Comparison of ENCODE assay signal across 22 mouse cellular contexts in the genomic region with DNA sequence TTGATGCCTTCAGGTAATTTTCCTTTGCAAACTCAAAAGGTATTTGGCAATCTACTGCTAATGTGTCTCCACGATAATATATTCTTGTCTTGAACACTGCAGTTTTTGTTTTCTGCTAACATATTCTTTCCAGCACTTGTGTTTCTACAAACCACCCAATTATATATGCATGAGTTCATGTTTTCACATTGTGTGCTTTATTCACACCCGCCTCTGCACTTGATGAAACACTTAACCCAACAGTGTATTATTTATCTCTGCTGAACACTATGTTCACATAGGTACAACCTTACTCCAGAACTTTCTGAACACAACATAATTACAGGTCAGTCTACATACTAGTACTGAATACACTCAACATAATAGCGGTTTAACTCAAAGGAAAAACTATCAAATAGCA.
A peak's percentile ranks its signal among the peaks of the same experiment; 100 is the strongest.
DNase-seq lines count a peak whose midpoint lies in the region; ATAC-seq lines count a peak whose summit lies in the region.
"Had no signal": no experiment of that assay in that cellular context is flagged by ENCODE, and none has a peak within 500 bp of the region (broad histone marks: within the 10 kb centered on the region; RNA-seq: fewer than 3 reads in every experiment).

No protein-coding gene starts in this region.

- H3K9ac ChIP-seq in forebrain, embryonic 11.5 days (ENCODE audit: low read length), result no peak overlapping the region
- no peak overlapping the region for H3K9ac ChIP-seq in neural tube, embryonic 11.5 days (ENCODE audit: low read length)
- no peak overlapping the region for H3K9ac ChIP-seq in neural tube, embryonic 15.5 days (replicated peaks)
- H3K9ac ChIP-seq in forebrain, embryonic 15.5 days (replicated peaks), result no peak overlapping the region
- H3K9ac ChIP-seq: heart, embryonic 12.5 days; heart, embryonic 15.5 days; hindbrain, embryonic 15.5 days had no signal

- H3K27ac ChIP-seq in forebrain, embryonic 11.5 days (ENCODE audit: low read depth, low read length), result no peak overlapping the region
- H3K27ac ChIP-seq in forebrain, embryonic 10.5 days, result no peak overlapping the region
- H3K27ac ChIP-seq in neural tube, embryonic 11.5 days (ENCODE audit: low read depth, low read length), result no peak overlapping the region
- no peak overlapping the region for H3K27ac ChIP-seq in neural tube, embryonic 15.5 days (replicated peaks)
- H3K27ac ChIP-seq in forebrain, embryonic 15.5 days (replicated peaks), result no peak overlapping the region
- H3K27ac ChIP-seq: heart, embryonic 15.5 days; hindbrain, embryonic 10.5 days; hindbrain, embryonic 15.5 days had no signal

- peak; percentile 70 for ATAC-seq in forebrain, embryonic 11.5 days (replicated peaks; ENCODE audit: low FRiP score)
- peak; percentile 47; the same call in 1 of the 2 replicates for ATAC-seq in neural tube, embryonic 11.5 days (ENCODE audit: insufficient read depth, low FRiP score, low TSS enrichment)
- ATAC-seq in neural tube, embryonic 15.5 days (ENCODE audit: low FRiP score), result no peak
- peak; percentile 55; the same call in 1 of the 2 replicates for ATAC-seq in forebrain, embryonic 15.5 days (replicated peaks)
- ATAC-seq: activated CD4-positive, CD25-positive, alpha-beta regulatory T cell, adult 4 months; intestine, postnatal 0 days had no signal

- no peaks in the 10 kb centered on the region for H3K9me3 ChIP-seq in forebrain, embryonic 11.5 days (ENCODE audit: control insufficient read depth, low read length)
- no peaks in the 10 kb centered on the region for H3K9me3 ChIP-seq in forebrain, embryonic 10.5 days
- H3K9me3 ChIP-seq in neural tube, embryonic 11.5 days (ENCODE audit: control insufficient read depth, low read length), result no peaks in the 10 kb centered on the region
- H3K9me3 ChIP-seq in neural tube, embryonic 15.5 days (replicated peaks), result no peaks in the 10 kb centered on the region
- H3K9me3 ChIP-seq in forebrain, embryonic 15.5 days, result no peaks in the 10 kb centered on the region
- H3K9me3 ChIP-seq: heart, embryonic 12.5 days; heart, embryonic 15.5 days; hindbrain, embryonic 10.5 days; hindbrain, embryonic 15.5 days had no signal

- no peak overlapping the region for H3K4me3 ChIP-seq in forebrain, embryonic 11.5 days (ENCODE audit: low read depth, low read length)
- no peak overlapping the region for H3K4me3 ChIP-seq in forebrain, embryonic 10.5 days
- H3K4me3 ChIP-seq in neural tube, embryonic 11.5 days (ENCODE audit: low read depth, low read length), result no peak overlapping the region
- H3K4me3 ChIP-seq in neural tube, embryonic 15.5 days (replicated peaks), result no peak overlapping the region
- no peak overlapping the region for H3K4me3 ChIP-seq in forebrain, embryonic 15.5 days
- H3K4me3 ChIP-seq: heart, embryonic 12.5 days; heart, embryonic 15.5 days; hindbrain, embryonic 10.5 days; hindbrain, embryonic 15.5 days had no signal

- 60% methylated on average over 3 of the region's 3 CpGs for WGBS in forebrain, embryonic 11.5 days
- WGBS in forebrain, embryonic 10.5 days, result 81% methylated on average over 3 of the region's 3 CpGs
- WGBS in neural tube, embryonic 11.5 days, result 75% methylated on average over 3 of the region's 3 CpGs
- 75% methylated on average over 3 of the region's 3 CpGs for WGBS in neural tube, embryonic 15.5 days
- 34% methylated on average over 3 of the region's 3 CpGs for WGBS in forebrain, embryonic 15.5 days

- H3K4me1 ChIP-seq in forebrain, embryonic 11.5 days (replicated peaks; ENCODE audit: control insufficient read depth, insufficient read depth, low read length), result no peaks in the 10 kb centered on the region
- H3K4me1 ChIP-seq in forebrain, embryonic 10.5 days, result no peaks in the 10 kb centered on the region
- H3K4me1 ChIP-seq in neural tube, embryonic 11.5 days (ENCODE audit: control insufficient read depth, insufficient read depth, low read length), result no peaks in the 10 kb centered on the region
- no peaks in the 10 kb centered on the region for H3K4me1 ChIP-seq in neural tube, embryonic 15.5 days
- no peaks in the 10 kb centered on the region for H3K4me1 ChIP-seq in forebrain, embryonic 15.5 days
- H3K4me1 ChIP-seq: heart, embryonic 12.5 days; heart, embryonic 15.5 days; hindbrain, embryonic 10.5 days; hindbrain, embryonic 15.5 days had no signal

- no peaks in the 10 kb centered on the region for H3K36me3 ChIP-seq in forebrain, embryonic 11.5 days (ENCODE audit: control insufficient read depth, insufficient read depth, low read length)
- H3K36me3 ChIP-seq in forebrain, embryonic 10.5 days (replicated peaks), result no peaks in the 10 kb centered on the region
- no peaks in the 10 kb centered on the region for H3K36me3 ChIP-seq in neural tube, embryonic 11.5 days (ENCODE audit: control insufficient read depth, insufficient read depth, low read length)
- no peaks in the 10 kb centered on the region for H3K36me3 ChIP-seq in neural tube, embryonic 15.5 days
- no peaks in the 10 kb centered on the region for H3K36me3 ChIP-seq in forebrain, embryonic 15.5 days
- H3K36me3 ChIP-seq: heart, embryonic 12.5 days; heart, embryonic 15.5 days; hindbrain, embryonic 10.5 days; hindbrain, embryonic 15.5 days had no signal

- DNase-seq in forebrain, embryonic 11.5 days (ENCODE audit: low spot score), result no peak
- no peak for DNase-seq in forebrain, embryonic 10.5 days (ENCODE audit: extremely low spot score, low spot score)
- no peak for DNase-seq in neural tube, embryonic 11.5 days (ENCODE audit: low spot score)
- no peak for DNase-seq in cerebellum, postnatal 36 days
- no peak for DNase-seq in cerebellum, postnatal 14 days
- DNase-seq: adrenal gland, adult 8-10 months; adrenal gland, postnatal 25 days; cerebellum, adult 11 months; cerebellum, adult 2 months; cerebellum, adult 9-11 months; gastrocnemius, postnatal 25 days; heart, adult 18-20 months; heart, postnatal 10 days; heart, postnatal 36 days had no signal

- H3K4me2 ChIP-seq in forebrain, embryonic 11.5 days (ENCODE audit: low read depth, low read length, severe bottlenecking), result no peak overlapping the region
- H3K4me2 ChIP-seq in neural tube, embryonic 11.5 days (ENCODE audit: low read depth), result no peak overlapping the region
- no peak overlapping the region for H3K4me2 ChIP-seq in neural tube, embryonic 15.5 days
- no peak overlapping the region for H3K4me2 ChIP-seq in forebrain, embryonic 15.5 days (replicated peaks)
- H3K4me2 ChIP-seq: heart, embryonic 12.5 days; heart, embryonic 15.5 days; hindbrain, embryonic 15.5 days had no signal

- H3K27me3 ChIP-seq in forebrain, embryonic 11.5 days (ENCODE audit: control insufficient read depth, insufficient read depth, low read length), result no peaks in the 10 kb centered on the region
- no peaks in the 10 kb centered on the region for H3K27me3 ChIP-seq in forebrain, embryonic 10.5 days (ENCODE audit: poor library complexity, severe bottlenecking)
- H3K27me3 ChIP-seq in neural tube, embryonic 11.5 days (ENCODE audit: control insufficient read depth, insufficient read depth, low read length), result no peaks in the 10 kb centered on the region
- no peaks in the 10 kb centered on the region for H3K27me3 ChIP-seq in neural tube, embryonic 15.5 days (replicated peaks)
- no peaks in the 10 kb centered on the region for H3K27me3 ChIP-seq in forebrain, embryonic 15.5 days
- H3K27me3 ChIP-seq: heart, embryonic 12.5 days; heart, embryonic 15.5 days; hindbrain, embryonic 15.5 days had no signal
